Mouse (Mus musculus) thymus, adult 2 months (tissue): ENCODE measurements around the gene Ankrd12. TPM values are rescaled to one million over a fixed set of nuclear protein-coding genes. Genes with fewer than 3 reads are reported as not detected.

ENCODE experiments used
- DNase-seq: peaks from one replicate; pipeline ENCODE4 v3.0.0; 2021
- H3K27ac ChIP-seq: fragments of 200-500 bp; 2 replicates; pipeline ENCODE4 v1.5.1; 2012; ENCODE audit warnings: low read length, control low read depth; ENCODE audit not compliant: control insufficient read depth, insufficient read depth
- H3K27me3 ChIP-seq: fragments of 200-500 bp; 2 replicates; pipeline ENCODE4 v1.6.1; 2012; ENCODE audit warnings: mild to moderate bottlenecking, low read length, moderate library complexity, mixed read lengths; ENCODE audit not compliant: control insufficient read depth, insufficient read depth
- H3K36me3 ChIP-seq: fragments of 200-500 bp; 2 replicates; pipeline ENCODE4 v1.6.1; 2012; ENCODE audit warnings: mild to moderate bottlenecking, low read length, moderate library complexity; ENCODE audit not compliant: control insufficient read depth, insufficient read depth
- H3K4me1 ChIP-seq: fragments of 200-500 bp; replicated peaks from 2 replicates; pipeline ENCODE4 v1.6.1; 2012; ENCODE audit warnings: low read length; ENCODE audit not compliant: control insufficient read depth, insufficient read depth
- H3K4me3 ChIP-seq: fragments of 200-500 bp; 2 replicates; pipeline ENCODE4 v1.5.1; 2012; ENCODE audit warnings: mild to moderate bottlenecking, low read length, control low read depth, moderate library complexity; ENCODE audit not compliant: control insufficient read depth, insufficient read depth
- CTCF ChIP-seq: fragments of 200-500 bp; IDR thresholded peaks from 2 replicates; pipeline ENCODE4 v1.5.1; 2012; ENCODE audit warnings: mild to moderate bottlenecking, control low read depth, low read length, moderate library complexity, borderline replicate concordance; ENCODE audit not compliant: control insufficient read depth, poor library complexity, insufficient read depth; ENCODE audit errors: extremely low read depth
- POLR2A ChIP-seq: fragments of 200-500 bp; IDR thresholded peaks from 2 replicates; pipeline ENCODE4 v1.6.1; 2012; ENCODE audit warnings: mild to moderate bottlenecking, low read length, control low read depth, moderate library complexity; ENCODE audit not compliant: control insufficient read depth, poor library complexity, insufficient read depth; ENCODE audit errors: extremely low read depth
- WGBS: fragments of 180-500 bp; shearing (Covaris S2); methylation state at CpG from one replicate; pipeline ENCODE4 v1.1.7; 2018; 5-methylcytosine and 5-hydroxymethylcytosine counted together
- polyA plus RNA-seq: library from polyadenylated mRNA; depleted of rRNA; stranded (reverse); fragments of >200 nt; gene quantifications from 2 replicates; pipeline ENCODE4 v1.2.3, GENCODE M21; 2012

Gene Ankrd12
- polyA plus RNA-seq, 1 experiment, result 7.9 TPM

DNA sequence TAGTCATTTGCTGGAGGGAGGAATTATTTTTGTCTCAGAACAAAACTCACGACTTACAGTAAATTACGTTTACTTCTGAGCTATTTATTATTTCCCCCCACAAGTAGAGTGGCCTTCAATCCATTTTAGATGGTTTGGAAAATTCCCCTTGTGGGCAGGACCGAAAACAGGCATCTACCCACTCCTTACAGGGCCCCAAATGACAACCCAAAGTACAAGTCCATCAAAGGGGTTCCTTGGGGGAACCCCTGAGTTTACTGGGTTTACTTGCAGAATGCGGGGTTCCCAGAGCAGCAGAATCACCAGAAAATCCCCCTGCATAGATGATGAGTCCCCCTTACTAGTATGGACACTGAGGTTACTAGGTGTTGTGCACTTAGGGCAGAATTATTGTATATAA is 35.3 kb upstream of the Ankrd12 start:
- H3K27me3 ChIP-seq, result no peaks in the 10 kb centered on the region
- no peak overlapping the region for H3K27ac ChIP-seq
- peaks cover 31% of the 10 kb centered on the region for H3K36me3 ChIP-seq
- H3K4me1 ChIP-seq, result peaks cover 19% of the 10 kb centered on the region
- no peak for DNase-seq
- 14% methylated on average over 4 of the region's 4 CpGs for WGBS
- H3K4me3 ChIP-seq, result no peak overlapping the region
- TF ChIP-seq CTCF (no peak), POLR2A (no peak)

GRCm38 (mm10) chr17:66111402-66111959 is 34.6 kb upstream of the Ankrd12 start, which contains the start of gene Washc1:
Washc1 (plus strand) TSS chr17:66111545.
- TF ChIP-seq POLR2A, result peak; percentile 50; the same call in 1 of the 2 replicates
- TF ChIP-seq CTCF, result 0 out of 2 replicates have a peak, but pooled peaks have one; percentile 37
- peaks cover 25% of the 10 kb centered on the region for H3K36me3 ChIP-seq
- peaks cover 19% of the 10 kb centered on the region for H3K4me1 ChIP-seq
- peak; percentile 86 for DNase-seq
- peak within 1 kb of the TSS; percentile 84 for H3K4me3 ChIP-seq
- peak within 1 kb of the TSS; percentile 82 for H3K27ac ChIP-seq
- WGBS, result under 1% methylated on average over 41 of the region's 41 CpGs
- no peaks in the 10 kb centered on the region for H3K27me3 ChIP-seq

GRCm38 (mm10) chr17:66110746-66111145 is 33.9 kb upstream of the Ankrd12 start:
- H3K4me3 ChIP-seq, result peak overlapping the region; percentile 5; the same call in 1 of the 2 replicates
- peak; percentile 20 for DNase-seq
- H3K4me1 ChIP-seq, result peaks cover 19% of the 10 kb centered on the region
- H3K27me3 ChIP-seq, result no peaks in the 10 kb centered on the region
- peaks cover 17% of the 10 kb centered on the region for H3K36me3 ChIP-seq
- WGBS, result 7% methylated on average over 6 of the region's 6 CpGs
- peak overlapping the region; percentile 82 for H3K27ac ChIP-seq
- TF ChIP-seq POLR2A, result no peak
- no peak for TF ChIP-seq CTCF

GRCm38 (mm10) chr17:66108198-66108597 is 31.3 kb upstream of the Ankrd12 start:
- H3K36me3 ChIP-seq, result no peaks in the 10 kb centered on the region
- WGBS, result 39% methylated on average over 4 of the region's 4 CpGs

DNA sequence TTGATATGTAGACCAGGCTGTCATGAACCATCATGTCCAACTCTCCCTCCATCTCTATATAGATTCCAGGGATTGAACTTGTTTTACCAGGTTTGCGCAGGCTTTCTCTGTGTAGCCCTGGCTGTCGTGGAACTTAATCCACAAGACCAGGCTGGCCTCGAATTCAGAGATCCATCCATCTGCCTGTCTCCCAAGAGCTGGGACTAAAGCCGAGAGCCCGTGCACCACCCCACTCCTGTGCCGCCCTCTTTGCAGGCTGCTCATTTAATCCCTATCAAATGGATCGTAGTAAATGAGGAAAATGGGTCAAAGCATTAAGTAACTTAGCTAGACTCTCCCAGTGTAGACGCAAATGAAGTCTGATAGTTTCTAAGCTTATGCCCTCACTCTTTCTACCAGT is 30.6 kb upstream of the Ankrd12 start:
- peaks cover 17% of the 10 kb centered on the region for H3K4me1 ChIP-seq
- 87% methylated on average over 8 of the region's 8 CpGs for WGBS
- TF ChIP-seq CTCF (no peak), POLR2A (no peak)

More at GRCm38 (mm10) chr17:66108198-66108597, 31.3 kb upstream of the Ankrd12 start:
- no peak for TF ChIP-seq POLR2A
- TF ChIP-seq CTCF, result no peak
- H3K27ac ChIP-seq, result no peak overlapping the region
- H3K4me1 ChIP-seq, result peaks cover 19% of the 10 kb centered on the region
- H3K4me3 ChIP-seq, result no peak overlapping the region
- no peaks in the 10 kb centered on the region for H3K27me3 ChIP-seq
- DNase-seq, result no peak

GRCm38 (mm10) chr17:66106601-66107267 is 29.8 kb upstream of the Ankrd12 start:
- DNase-seq, result peak; percentile 71
- H3K4me3 ChIP-seq, result no peak overlapping the region
- peaks cover 16% of the 10 kb centered on the region for H3K4me1 ChIP-seq
- TF ChIP-seq CTCF (no peak), POLR2A (no peak)
- 54% methylated on average over 10 of the region's 10 CpGs for WGBS
- H3K27me3 ChIP-seq, result no peaks in the 10 kb centered on the region
- no peaks in the 10 kb centered on the region for H3K36me3 ChIP-seq
- H3K27ac ChIP-seq, result no peak overlapping the region

More for the DNA sequence above, 30.6 kb upstream of the Ankrd12 start:
- Histone ChIP-seq H3K27ac (no peak overlapping the region), H3K27me3 (no peaks in the 10 kb centered on the region), H3K4me3 (no peak overlapping the region), H3K36me3 (no peaks in the 10 kb centered on the region)
- DNase-seq, result no peak
